ENCODE assay signal across 29 mouse cellular contexts in genomic region chr8:89097396-89097795, GRCm38 (mm10). TPM values are rescaled to one million over a fixed set of nuclear protein-coding genes. Genes with fewer than 3 reads are reported as not detected.
DNase-seq lines count a peak whose midpoint lies in the region; ATAC-seq and TF ChIP-seq lines count a peak whose summit lies in the region.
"Had no signal": no experiment of that assay in that cellular context is flagged by ENCODE, and none has a peak within 500 bp of the region (broad histone marks: within the 10 kb centered on the region; RNA-seq: fewer than 3 reads in every experiment).

No protein-coding gene starts in this region.

- no peak overlapping the region for H3K9ac ChIP-seq in liver, embryonic 11.5 days (ENCODE audit: low read depth, low read length)
- no peak overlapping the region for H3K9ac ChIP-seq in liver, embryonic 14.5 days (replicated peaks)
- no peak overlapping the region for H3K9ac ChIP-seq in midbrain, embryonic 11.5 days (ENCODE audit: low read length)
- H3K9ac ChIP-seq in neural tube, embryonic 15.5 days (replicated peaks) = no peak overlapping the region
- H3K9ac ChIP-seq: forebrain, embryonic 13.5 days; heart, embryonic 13.5 days; hindbrain, embryonic 12.5 days; hindbrain, embryonic 15.5 days had no signal

- no peak for TF ChIP-seq CTCF in liver, embryonic 14.5 days (IDR thresholded peaks at IDR 0.05; ENCODE audit: low read depth)

- no peaks in the 10 kb centered on the region for H3K4me1 ChIP-seq in liver, embryonic 11.5 days (replicated peaks; ENCODE audit: control insufficient read depth, insufficient read depth, low read length)
- peaks cover 0 to 7% of the 10 kb centered on the region in 2 experiments; a peak in 2 of 4 replicates for H3K4me1 ChIP-seq in liver, embryonic 14.5 days (replicated peaks; ENCODE audit: control insufficient read depth in 2 of 2, insufficient read depth in 2 of 2, low read length in 1 of 2)
- no peaks in the 10 kb centered on the region for H3K4me1 ChIP-seq in midbrain, embryonic 11.5 days (ENCODE audit: control insufficient read depth, insufficient read depth, low read length)
- no peaks in the 10 kb centered on the region for H3K4me1 ChIP-seq in neural tube, embryonic 15.5 days
- H3K4me1 ChIP-seq: forebrain, embryonic 10.5 days; forebrain, embryonic 13.5 days; heart, embryonic 10.5 days; heart, embryonic 13.5 days; hindbrain, embryonic 12.5 days; hindbrain, embryonic 15.5 days had no signal

- peak; percentile 1 for DNase-seq in ES-CJ7 (ENCODE audit: low read depth, low spot score)
- DNase-seq in liver, embryonic 11.5 days (ENCODE audit: low spot score) = no peak
- peak; percentile 2 to 22 (median 6) for DNase-seq in liver, embryonic 14.5 days (ENCODE audit: low read depth in 3 of 3, low spot score in 3 of 3)
- DNase-seq in midbrain, embryonic 11.5 days (ENCODE audit: low spot score, missing footprints) = no peak
- DNase-seq: adrenal gland, adult 8-10 months; adrenal gland, postnatal 36 days; B cell, adult 2 months; cerebellum, adult 18-20 months; cerebellum, adult 9-10 months; cerebellum, postnatal 14 days; gastrocnemius, postnatal 10 days; gastrocnemius, postnatal 36 days; heart, adult 2 months; heart, postnatal 14 days; heart, postnatal 4 days had no signal

- H3K27ac ChIP-seq in liver, embryonic 11.5 days (ENCODE audit: low read depth, low read length) = 0 out of 2 replicates have a peak overlapping the region, but pooled peaks have one; percentile 11
- no peak overlapping the region for H3K27ac ChIP-seq in liver, embryonic 14.5 days
- H3K27ac ChIP-seq in midbrain, embryonic 11.5 days (ENCODE audit: low read depth, low read length) = no peak overlapping the region
- no peak overlapping the region for H3K27ac ChIP-seq in neural tube, embryonic 15.5 days (replicated peaks)
- H3K27ac ChIP-seq: forebrain, embryonic 10.5 days; forebrain, embryonic 13.5 days; heart, adult 2 months; heart, embryonic 10.5 days; heart, embryonic 13.5 days; hindbrain, embryonic 12.5 days; hindbrain, embryonic 15.5 days had no signal

- TF ChIP-seq EP300 in liver, embryonic 14.5 days (IDR thresholded peaks at IDR 0.05; ENCODE audit: low read depth) = no peak

- H3K27me3 ChIP-seq in liver, embryonic 11.5 days (replicated peaks; ENCODE audit: control insufficient read depth, insufficient read depth, low read length) = no peaks in the 10 kb centered on the region
- H3K27me3 ChIP-seq in liver, embryonic 14.5 days (ENCODE audit: control insufficient read depth, insufficient read depth, low read length) = no peaks in the 10 kb centered on the region
- no peaks in the 10 kb centered on the region for H3K27me3 ChIP-seq in midbrain, embryonic 11.5 days (ENCODE audit: control insufficient read depth, insufficient read depth, low read length)
- no peaks in the 10 kb centered on the region for H3K27me3 ChIP-seq in neural tube, embryonic 15.5 days (replicated peaks)
- H3K27me3 ChIP-seq: CH12.LX; forebrain, embryonic 13.5 days; heart, embryonic 13.5 days; hindbrain, embryonic 12.5 days; hindbrain, embryonic 15.5 days had no signal

- H3K4me3 ChIP-seq in liver, embryonic 11.5 days (ENCODE audit: low read depth, low read length) = no peak overlapping the region
- H3K4me3 ChIP-seq in liver, embryonic 14.5 days (ENCODE audit: insufficient read depth in 1 of 2, low read depth in 2 of 2, low read length in 2 of 2) = no peak overlapping the region
- H3K4me3 ChIP-seq in midbrain, embryonic 11.5 days (ENCODE audit: low read depth, low read length) = no peak overlapping the region
- H3K4me3 ChIP-seq in neural tube, embryonic 15.5 days (replicated peaks) = no peak overlapping the region
- H3K4me3 ChIP-seq: forebrain, embryonic 10.5 days; forebrain, embryonic 13.5 days; heart, adult 2 months; heart, embryonic 10.5 days; heart, embryonic 13.5 days; hindbrain, embryonic 12.5 days; hindbrain, embryonic 15.5 days had no signal

- 65% methylated on average over 4 of the region's 4 CpGs for WGBS in liver, embryonic 11.5 days
- 45% methylated on average over 4 of the region's 4 CpGs for WGBS in liver, embryonic 14.5 days (ENCODE audit: insufficient replicate concordance)
- WGBS in midbrain, embryonic 11.5 days = 85% methylated on average over 4 of the region's 4 CpGs
- 88% methylated on average over 4 of the region's 4 CpGs for WGBS in neural tube, embryonic 15.5 days

- ATAC-seq in liver, embryonic 11.5 days (replicated peaks; ENCODE audit: low FRiP score) = no peak
- ATAC-seq in liver, embryonic 14.5 days (ENCODE audit: insufficient read depth) = no peak
- ATAC-seq in megakaryocyte progenitor cell, adult 5-6 weeks (replicated peaks; ENCODE audit: poor library complexity) = no peak
- no peak for ATAC-seq in midbrain, embryonic 11.5 days (ENCODE audit: low FRiP score)
- ATAC-seq in neural tube, embryonic 15.5 days (ENCODE audit: low FRiP score) = no peak
- ATAC-seq: activated CD4-positive, CD25-positive, alpha-beta regulatory T cell, adult 4 months; forebrain, embryonic 13.5 days; forebrain, embryonic 16.5 days had no signal

- H3K36me3 ChIP-seq in liver, embryonic 11.5 days (ENCODE audit: control insufficient read depth, insufficient read depth, low read length) = no peaks in the 10 kb centered on the region
- H3K36me3 ChIP-seq in liver, embryonic 14.5 days (replicated peaks; ENCODE audit: control insufficient read depth, insufficient read depth, low read depth) = no peaks in the 10 kb centered on the region
- no peaks in the 10 kb centered on the region for H3K36me3 ChIP-seq in midbrain, embryonic 11.5 days (ENCODE audit: control insufficient read depth, insufficient read depth, low read length)
- no peaks in the 10 kb centered on the region for H3K36me3 ChIP-seq in neural tube, embryonic 15.5 days
- H3K36me3 ChIP-seq: forebrain, embryonic 10.5 days; heart, embryonic 10.5 days; heart, embryonic 13.5 days; hindbrain, embryonic 12.5 days; hindbrain, embryonic 15.5 days had no signal

- no peak overlapping the region for H3K4me2 ChIP-seq in liver, embryonic 11.5 days
- H3K4me2 ChIP-seq in liver, embryonic 14.5 days (ENCODE audit: low read depth) = no peak overlapping the region
- no peak overlapping the region for H3K4me2 ChIP-seq in midbrain, embryonic 11.5 days
- H3K4me2 ChIP-seq in neural tube, embryonic 15.5 days = no peak overlapping the region
- H3K4me2 ChIP-seq: forebrain, embryonic 13.5 days; heart, embryonic 13.5 days; hindbrain, embryonic 12.5 days; hindbrain, embryonic 15.5 days had no signal

- no peaks in the 10 kb centered on the region for H3K9me3 ChIP-seq in liver, embryonic 11.5 days (ENCODE audit: control insufficient read depth, low read length)
- no peaks in the 10 kb centered on the region for H3K9me3 ChIP-seq in liver, embryonic 14.5 days (ENCODE audit: control insufficient read depth, low read length)
- no peaks in the 10 kb centered on the region for H3K9me3 ChIP-seq in midbrain, embryonic 11.5 days (ENCODE audit: control insufficient read depth, low read length)
- no peaks in the 10 kb centered on the region for H3K9me3 ChIP-seq in neural tube, embryonic 15.5 days (replicated peaks)
- H3K9me3 ChIP-seq: forebrain, embryonic 10.5 days; heart, embryonic 10.5 days; heart, embryonic 13.5 days had no signal

RNA-seq across cellular contexts. Expression of gene Sall1, which starts 53.4 kb away (rescaled TPM):
- 2.4 and 2.6 TPM in 2 replicates for polyA plus RNA-seq in liver, embryonic 11.5 days (2014; fragmentation: Nextera tagmentation; extraction: Ambion mirVana)
- 1.6 and 1.7 TPM in 2 replicates for polyA plus RNA-seq in liver, embryonic 14.5 days (2012; rRNA removed)
- polyA plus RNA-seq in liver, embryonic 14.5 days (2014; fragmentation: Nextera tagmentation; extraction: Ambion mirVana) = 1.0 and 1.1 TPM in 2 replicates
- total RNA-seq in megakaryocyte progenitor cell, adult 5-6 weeks (2015) = not detected in 2 replicates
- total RNA-seq in megakaryocyte progenitor cell, adult 5-6 weeks (2017) = not detected in 2 replicates
- 17.0 and 17.1 TPM in 2 replicates for polyA plus RNA-seq in midbrain, embryonic 11.5 days (2014; fragmentation: Nextera tagmentation; extraction: Ambion mirVana)
- 11.6 and 11.7 TPM in 2 replicates for polyA plus RNA-seq in neural tube, embryonic 15.5 days (2015; fragmentation: Nextera tagmentation; extraction: Ambion mirVana)
- total RNA-seq: adrenal gland, postnatal 36 days; CH12.LX; gastrocnemius, adult 18-20 months; gastrocnemius, postnatal 36 days; granulocyte monocyte progenitor cell, adult 5-6 weeks; MEL had no signal
- polyA plus RNA-seq: activated CD4-positive, CD25-positive, alpha-beta regulatory T cell, adult 4 months had no signal

Comparison
In these comparisons a context has a peak if more than half of its experiments do, and no peak if none do; other contexts are left out.
1. DNase-seq: peak in ES-CJ7 (single experiment) and liver, embryonic 14.5 days (3 of 3); none in liver, embryonic 11.5 days (single experiment) and midbrain, embryonic 11.5 days (single experiment).